Mouse (Mus musculus): ENCODE measurements around the gene Gsg1l. TPM values are rescaled to one million over a fixed set of nuclear protein-coding genes. Genes with fewer than 3 reads are reported as not detected.

The Gsg1l gene
- polyA plus RNA-seq, 1 experiment from 2014 or later = 0.72 TPM

DNA sequence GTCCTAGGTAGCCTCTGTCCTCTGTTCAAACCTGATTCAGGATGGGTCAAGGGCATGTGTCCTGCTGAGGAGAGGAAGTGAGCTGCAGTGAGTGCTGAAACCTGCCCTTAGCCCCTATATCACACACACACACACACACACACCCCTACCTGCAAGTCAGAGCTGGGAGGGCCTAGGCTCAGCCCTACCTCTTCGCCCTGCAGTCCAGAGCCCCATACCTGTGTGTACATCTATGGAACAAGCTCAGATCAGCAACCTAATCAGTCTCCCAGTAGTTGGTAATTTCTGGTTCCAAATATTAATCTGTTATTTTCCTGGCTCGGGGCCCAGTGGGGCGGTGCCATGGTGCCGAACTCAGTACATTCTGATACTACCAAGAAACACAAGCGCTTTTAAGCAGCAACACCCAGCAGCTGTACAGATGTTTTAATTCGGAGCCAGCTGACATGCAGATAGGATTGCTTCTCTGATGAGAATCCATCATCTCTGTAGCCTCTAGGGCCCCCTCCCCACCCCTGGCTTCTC is 208.2 kb downstream of the Gsg1l start:
- Histone ChIP-seq H3K4me1 (replicated peaks; ENCODE audit: insufficient read depth, low read length) (0 out of 2 replicates have a peak, but pooled peaks cover 6% of the 10 kb centered on the region), H3K27ac (no peak overlapping the region), H3K4me3 (replicated peaks; ENCODE audit: low read depth, low read length) (no peak overlapping the region), H3K27me3 (ENCODE audit: insufficient read depth, low read length) (no peaks in the 10 kb centered on the region), H3K4me2 (ENCODE audit: low read length) (no peak overlapping the region), H3K9ac (ENCODE audit: low read depth, low read length) (no peak overlapping the region), H3K36me3 (ENCODE audit: insufficient read depth, low read length) (no peaks in the 10 kb centered on the region), H3K9me3 (replicated peaks; ENCODE audit: low read length) (no peaks in the 10 kb centered on the region)
- ATAC-seq (replicated peaks; ENCODE audit: low FRiP score, low read depth) = no peak
- WGBS = 82% methylated on average over 6 of the region's 6 CpGs
- no peak for TF ChIP-seq CTCF (IDR thresholded peaks at IDR 0.05; ENCODE audit: low read depth)
- DNase-seq (ENCODE audit: low spot score) = no peak

- no peak for ATAC-seq (replicated peaks; ENCODE audit: low FRiP score, low read depth)
- H3K4me2 ChIP-seq (ENCODE audit: low read length) = no peak overlapping the region
- no peaks in the 10 kb centered on the region for H3K9me3 ChIP-seq (replicated peaks; ENCODE audit: low read length)
- no peak overlapping the region for H3K27ac ChIP-seq
- no peaks in the 10 kb centered on the region for H3K36me3 ChIP-seq (ENCODE audit: insufficient read depth, low read length)
- no peak for DNase-seq (ENCODE audit: low spot score)
- 0 out of 2 replicates have a peak, but pooled peaks cover 6% of the 10 kb centered on the region for H3K4me1 ChIP-seq (replicated peaks; ENCODE audit: insufficient read depth, low read length)
- TF ChIP-seq CTCF (IDR thresholded peaks at IDR 0.05; ENCODE audit: low read depth) = no peak
- WGBS = 69% methylated on average over 3 of the region's 3 CpGs
- no peak overlapping the region for H3K4me3 ChIP-seq (replicated peaks; ENCODE audit: low read depth, low read length)
- H3K9ac ChIP-seq (ENCODE audit: low read depth, low read length) = no peak overlapping the region
- H3K27me3 ChIP-seq (ENCODE audit: insufficient read depth, low read length) = no peaks in the 10 kb centered on the region
These were observed 209.3 kb downstream of the Gsg1l start for GRCm38 (mm10) chr7:125872874-125873273.

DNA sequence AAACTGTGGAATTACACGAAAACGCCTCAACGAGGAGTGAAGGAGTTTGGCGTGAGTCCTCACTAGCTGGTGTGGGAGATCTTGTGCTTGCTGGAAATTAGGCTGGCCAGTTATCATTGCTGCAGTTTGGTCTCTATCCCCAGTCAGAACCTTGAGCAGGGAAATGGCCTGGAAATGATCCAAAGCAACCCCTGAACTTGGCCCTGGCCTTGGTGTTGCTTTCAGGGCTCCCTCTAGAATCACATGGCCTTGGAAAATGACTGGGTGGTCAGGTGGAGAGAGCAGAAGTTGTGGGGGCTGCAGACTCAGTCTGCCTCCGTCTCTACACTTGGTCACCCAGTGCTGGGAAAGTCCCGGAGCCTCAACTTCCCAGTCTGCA is 210.0 kb downstream of the Gsg1l start:
- no peak overlapping the region for H3K4me2 ChIP-seq (ENCODE audit: low read length)
- DNase-seq (ENCODE audit: low spot score) (no peak), ATAC-seq (replicated peaks; ENCODE audit: low FRiP score, low read depth) (no peak)
- TF ChIP-seq CTCF (IDR thresholded peaks at IDR 0.05; ENCODE audit: low read depth) = no peak
- H3K9me3 ChIP-seq (replicated peaks; ENCODE audit: low read length) = no peaks in the 10 kb centered on the region
- WGBS = 43% methylated on average over 6 of the region's 6 CpGs
- no peaks in the 10 kb centered on the region for H3K27me3 ChIP-seq (ENCODE audit: insufficient read depth, low read length)
- H3K9ac ChIP-seq (ENCODE audit: low read depth, low read length) = no peak overlapping the region
- H3K4me1 ChIP-seq (replicated peaks; ENCODE audit: insufficient read depth, low read length) = 0 out of 2 replicates have a peak, but pooled peaks cover 6% of the 10 kb centered on the region
- H3K36me3 ChIP-seq (ENCODE audit: insufficient read depth, low read length) = no peaks in the 10 kb centered on the region
- no peak overlapping the region for H3K4me3 ChIP-seq (replicated peaks; ENCODE audit: low read depth, low read length)
- no peak overlapping the region for H3K27ac ChIP-seq

DNA sequence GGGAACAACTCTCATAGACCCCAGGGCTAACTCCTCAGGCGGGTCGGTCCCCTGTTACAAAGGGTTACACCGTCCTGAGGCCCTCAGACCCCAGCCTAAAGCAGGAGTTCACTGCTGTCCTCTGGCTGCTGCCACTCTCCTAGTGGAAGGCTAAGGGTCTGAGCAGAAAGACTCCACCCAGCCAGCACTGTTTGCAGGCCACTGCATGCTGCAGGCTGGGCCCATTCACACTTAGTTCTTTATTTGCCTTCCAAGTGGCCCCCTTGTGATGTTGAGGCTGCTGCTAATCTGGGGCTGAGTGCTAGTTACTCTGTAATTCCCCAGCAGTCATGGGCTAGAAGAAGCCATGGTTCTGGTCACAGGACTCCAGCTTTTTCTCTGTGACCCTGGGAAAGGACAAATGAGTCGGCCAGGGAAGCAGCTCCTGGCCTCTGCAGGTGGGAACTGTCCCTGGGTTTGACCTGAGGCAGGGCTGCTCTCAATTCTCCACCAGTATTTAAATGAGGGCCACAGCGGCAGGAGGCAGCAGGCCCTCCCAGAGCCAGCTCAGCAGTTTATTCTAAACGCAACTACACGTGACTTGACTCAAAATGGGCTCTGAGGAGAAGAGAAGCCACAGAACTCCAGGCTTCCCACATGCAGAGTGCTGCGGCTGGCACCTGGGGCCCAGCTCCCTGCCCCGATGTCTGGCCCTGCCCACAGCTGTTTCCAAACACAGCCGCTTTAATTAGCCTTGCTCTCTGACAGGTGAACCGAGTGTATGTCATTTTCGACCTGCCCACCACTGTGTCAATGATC is 210.6 kb downstream of the Gsg1l start:
- H3K27ac ChIP-seq = 0 out of 2 replicates have a peak overlapping the region, but pooled peaks have one; percentile 9
- H3K27me3 ChIP-seq (ENCODE audit: insufficient read depth, low read length) = no peaks in the 10 kb centered on the region
- no peak overlapping the region for H3K4me2 ChIP-seq (ENCODE audit: low read length)
- H3K36me3 ChIP-seq (ENCODE audit: insufficient read depth, low read length) = no peaks in the 10 kb centered on the region
- no peak overlapping the region for H3K4me3 ChIP-seq (replicated peaks; ENCODE audit: low read depth, low read length)
- H3K4me1 ChIP-seq (replicated peaks; ENCODE audit: insufficient read depth, low read length) = 0 out of 2 replicates have a peak, but pooled peaks cover 6% of the 10 kb centered on the region
- no peak overlapping the region for H3K9ac ChIP-seq (ENCODE audit: low read depth, low read length)
- no peak for TF ChIP-seq CTCF (IDR thresholded peaks at IDR 0.05; ENCODE audit: low read depth)
- H3K9me3 ChIP-seq (replicated peaks; ENCODE audit: low read length) = no peaks in the 10 kb centered on the region
- ATAC-seq (replicated peaks; ENCODE audit: low FRiP score, low read depth) = peak; percentile 57
- 33% methylated on average over 12 of the region's 12 CpGs for WGBS
- no peak for DNase-seq (ENCODE audit: low spot score)

DNA sequence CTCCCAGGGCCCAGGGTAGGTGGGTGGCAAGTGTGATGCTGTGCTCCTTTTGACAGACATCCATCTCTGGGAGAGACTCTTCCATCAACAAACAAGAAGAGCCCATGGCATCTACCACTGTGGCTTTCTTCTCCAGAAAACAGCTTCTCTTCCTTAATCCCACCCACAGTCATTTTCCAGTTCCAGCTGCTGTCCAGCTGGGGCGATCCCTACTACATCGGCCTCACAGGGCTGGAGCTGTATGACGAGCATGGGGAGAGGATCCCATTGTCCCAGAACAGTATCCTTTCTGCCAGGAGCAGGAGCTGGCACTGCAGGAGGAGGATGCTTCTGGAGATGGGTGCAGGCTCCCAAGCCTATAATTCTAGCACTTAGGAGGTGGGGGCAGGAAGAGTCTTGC is 213.6 kb downstream of the Gsg1l start:
- H3K36me3 ChIP-seq (ENCODE audit: insufficient read depth, low read length) = no peaks in the 10 kb centered on the region
- no peak overlapping the region for H3K4me3 ChIP-seq (replicated peaks; ENCODE audit: low read depth, low read length)
- no peak overlapping the region for H3K9ac ChIP-seq (ENCODE audit: low read depth, low read length)
- H3K9me3 ChIP-seq (replicated peaks; ENCODE audit: low read length) = no peaks in the 10 kb centered on the region
- peaks cover 12% of the 10 kb centered on the region for H3K4me1 ChIP-seq (replicated peaks; ENCODE audit: insufficient read depth, low read length)
- DNase-seq (ENCODE audit: low spot score) = no peak
- no peak for ATAC-seq (replicated peaks; ENCODE audit: low FRiP score, low read depth)
- no peaks in the 10 kb centered on the region for H3K27me3 ChIP-seq (ENCODE audit: insufficient read depth, low read length)
- no peak overlapping the region for H3K4me2 ChIP-seq (ENCODE audit: low read length)
- no peak overlapping the region for H3K27ac ChIP-seq
- 80% methylated on average over 3 of the region's 3 CpGs for WGBS
- no peak for TF ChIP-seq CTCF (IDR thresholded peaks at IDR 0.05; ENCODE audit: low read depth)

GRCm38 (mm10) chr7:125865234-125865633 is 217.0 kb downstream of the Gsg1l start:
- DNase-seq (ENCODE audit: low spot score) (peak; percentile 63), ATAC-seq (replicated peaks; ENCODE audit: low FRiP score, low read depth) (peak; percentile 30; the same call in 1 of the 2 replicates)
- no peaks in the 10 kb centered on the region for H3K27me3 ChIP-seq (ENCODE audit: insufficient read depth, low read length)
- no peaks in the 10 kb centered on the region for H3K36me3 ChIP-seq (ENCODE audit: insufficient read depth, low read length)
- no peaks in the 10 kb centered on the region for H3K9me3 ChIP-seq (replicated peaks; ENCODE audit: low read length)
- 19% methylated on average over 11 of the region's 11 CpGs for whole genome bisulfite sequencing
- H3K9ac ChIP-seq (ENCODE audit: low read depth, low read length) = no peak overlapping the region
- no peak overlapping the region for H3K27ac ChIP-seq
- H3K4me2 ChIP-seq (ENCODE audit: low read length) = no peak overlapping the region
- H3K4me3 ChIP-seq (replicated peaks; ENCODE audit: low read depth, low read length) = no peak overlapping the region
- peaks cover 6% of the 10 kb centered on the region for H3K4me1 ChIP-seq (replicated peaks; ENCODE audit: insufficient read depth, low read length)
- no peak for TF ChIP-seq CTCF (IDR thresholded peaks at IDR 0.05; ENCODE audit: low read depth)
